Mouse (Mus musculus) CH12.LX (cell line): Measurements from ENCODE around the gene St6galnac1. TPM values are rescaled to one million over a fixed set of nuclear protein-coding genes. Genes with fewer than 3 reads are reported as not detected.

Experiments used
- DNase-seq: peaks from one replicate; pipeline ENCODE4 v3.0.0-alpha.2; 2013; ENCODE audit errors: extremely low read depth
- H3K27ac ChIP-seq: 2 replicates; pipeline ENCODE4 v1.5.1; 2012; ENCODE audit warnings: low read depth, mild to moderate bottlenecking, control low read depth, moderate library complexity; ENCODE audit not compliant: insufficient read depth
- H3K27me3 ChIP-seq: replicated peaks from 2 replicates; pipeline ENCODE3; 2012; ENCODE audit warnings: inconsistent platforms
- H3K36me3 ChIP-seq, 2 experiments: replicated peaks in 1 of 2; 2 replicates each; pipeline versions ENCODE3 to v1.6.1; 2012; ENCODE audit warnings: inconsistent platforms in 1 of 2, low read length in 1 of 2, mild to moderate bottlenecking in 1 of 2, mixed read lengths in 1 of 2, moderate library complexity in 1 of 2; ENCODE audit not compliant: control insufficient read depth in 1 of 2, insufficient read depth in 1 of 2
- H3K4me1 ChIP-seq, 2 experiments: 2 replicates each; pipeline ENCODE4 v1.6.1; 2012; ENCODE audit warnings: inconsistent platforms in 1 of 2, moderate library complexity in 1 of 2; ENCODE audit not compliant: insufficient read depth in 2 of 2, control insufficient read depth in 1 of 2
- H3K4me2 ChIP-seq: 2 replicates; pipeline ENCODE4 v1.6.1; 2012; ENCODE audit warnings: low read depth, mild to moderate bottlenecking, control low read depth; ENCODE audit not compliant: poor library complexity, insufficient read depth, severe bottlenecking
- H3K4me3 ChIP-seq, 3 experiments: fragments of 150-350 bp in 1 of 3; sonication (generic) in 1 of 3; replicated peaks in 1 of 3; 2 replicates each; pipeline versions ENCODE3 to v1.5.1; 2011 to 2012; ENCODE audit warnings: low read depth in 2 of 3, low read length in 2 of 3, mild to moderate bottlenecking in 2 of 3, moderate library complexity in 2 of 3, control low read depth in 1 of 3, improper control_type of control experiment in 1 of 3, inconsistent platforms in 1 of 3, mixed read lengths in 1 of 3; ENCODE audit not compliant: poor library complexity in 1 of 3
- H3K79me2 ChIP-seq: replicated peaks from 2 replicates; pipeline ENCODE4 v1.6.1; 2012; ENCODE audit warnings: mild to moderate bottlenecking, moderate library complexity; ENCODE audit not compliant: control insufficient read depth, poor library complexity, insufficient read depth, severe bottlenecking; ENCODE audit errors: extremely low read depth
- H3K9ac ChIP-seq: 2 replicates; pipeline ENCODE4 v1.6.1; 2012; ENCODE audit warnings: low read depth, mild to moderate bottlenecking, control low read depth, moderate library complexity; ENCODE audit not compliant: insufficient read depth
- H3K9me3 ChIP-seq: replicated peaks from 2 replicates; pipeline ENCODE3; 2012; ENCODE audit warnings: low read length, inconsistent platforms, mixed read lengths
- CHD1 ChIP-seq: IDR thresholded peaks from 2 replicates; pipeline ENCODE4 v1.6.1; 2012; ENCODE audit warnings: low read depth, low read length, improper control_type of control experiment, inconsistent platforms
- ELF1 ChIP-seq: IDR thresholded peaks from 2 replicates; pipeline ENCODE4 v1.6.1; 2014; ENCODE audit warnings: low read depth, mild to moderate bottlenecking, inconsistent platforms, low read length, improper control_type of control experiment
- EP300 ChIP-seq: IDR thresholded peaks from 2 replicates; pipeline ENCODE4 v1.6.1; 2011; ENCODE audit warnings: low read length, improper control_type of control experiment
- GABPA ChIP-seq: IDR thresholded peaks from 2 replicates; pipeline ENCODE4 v1.6.1; 2012; ENCODE audit warnings: low read depth, low read length, improper control_type of control experiment, inconsistent platforms; ENCODE audit not compliant: insufficient replicate concordance
- HCFC1 ChIP-seq: IDR thresholded peaks from 2 replicates; pipeline ENCODE4 v1.6.1; 2012; ENCODE audit warnings: low read depth, mild to moderate bottlenecking, inconsistent platforms, low read length, improper control_type of control experiment
- IRF4 ChIP-seq: IDR thresholded peaks from 2 replicates; pipeline ENCODE4 v1.6.1; 2014; ENCODE audit warnings: low read depth, mild to moderate bottlenecking, inconsistent platforms, low read length, improper control_type of control experiment
- JUN ChIP-seq: IDR thresholded peaks from 2 replicates; pipeline ENCODE4 v1.6.1; 2011; ENCODE audit warnings: low read depth, mild to moderate bottlenecking, low read length, improper control_type of control experiment, moderate library complexity; ENCODE audit not compliant: insufficient read depth
- KAT2A ChIP-seq: IDR thresholded peaks from 2 replicates; pipeline ENCODE4 v1.6.1; 2012; ENCODE audit warnings: low read length, improper control_type of control experiment, inconsistent platforms; ENCODE audit not compliant: insufficient replicate concordance
- MAX ChIP-seq: IDR thresholded peaks from 2 replicates; pipeline ENCODE4 v1.6.1; 2011; ENCODE audit warnings: low read length, improper control_type of control experiment
- PAX5 ChIP-seq: IDR thresholded peaks from 2 replicates; pipeline ENCODE4 v1.6.1; 2012; ENCODE audit warnings: low read length, inconsistent platforms, mixed read lengths
- POLR2A ChIP-seq: IDR thresholded peaks from 2 replicates; pipeline ENCODE4 v1.6.1; 2011; ENCODE audit warnings: low read depth, mild to moderate bottlenecking, improper control_type of control experiment, low read length
- POLR2AphosphoS2 ChIP-seq: IDR thresholded peaks from 2 replicates; pipeline ENCODE4 v1.6.1; 2011; ENCODE audit warnings: low read depth, low read length, improper control_type of control experiment
- SIN3A ChIP-seq: IDR thresholded peaks from 2 replicates; pipeline ENCODE4 v1.6.1; 2012; ENCODE audit warnings: low read length, improper control_type of control experiment, inconsistent platforms
- SMC3 ChIP-seq: IDR thresholded peaks from 2 replicates; pipeline ENCODE4 v1.6.1; 2011; ENCODE audit warnings: low read depth, low read length, improper control_type of control experiment
- USF1 ChIP-seq: IDR thresholded peaks from 2 replicates; pipeline ENCODE4 v1.6.1; 2014; ENCODE audit warnings: low read depth, mild to moderate bottlenecking, inconsistent platforms, low read length, improper control_type of control experiment
- ZC3H11A ChIP-seq: IDR thresholded peaks from 2 replicates; pipeline ENCODE4 v1.6.1; 2012; ENCODE audit warnings: low read depth, mild to moderate bottlenecking, inconsistent platforms, low read length, improper control_type of control experiment
- ZKSCAN1 ChIP-seq: IDR thresholded peaks from 2 replicates; pipeline ENCODE4 v1.6.1; 2012; ENCODE audit warnings: low read depth, inconsistent platforms, low read length, improper control_type of control experiment, borderline replicate concordance
- dilution Hi-C: fragments of 300-500 bp; cut with MboI; formaldehyde crosslinking; loops from 2 replicates; pipeline ENCODE4 v1.14.3; 2020; ENCODE audit warnings: low sequenced_read_pairs; ENCODE audit not compliant: extremely low pct_unique_long_range_greater_than_20kb, extremely low pct_ligation_motif_present
- in situ Hi-C: fragments of 300-500 bp; cut with MboI; formaldehyde crosslinking; loops from 3 replicates; pipeline ENCODE4 v1.14.3; 2019; ENCODE audit warnings: low sequenced_read_pairs, low pct_ligation_motif_present, low pct_unique_long_range_greater_than_20kb, mixed read lengths
- polyA plus RNA-seq: library from polyadenylated mRNA; unstranded; fragments of >175 nt; gene quantifications from 2 replicates; pipeline ENCODE4 v1.2.1, GENCODE M21; 2012; ENCODE audit warnings: low read depth; ENCODE audit not compliant: insufficient read length
- total RNA-seq, 2 experiments: library from RNA; depleted of rRNA; stranded (reverse); fragments of 300-350 nt in 1 of 2; fragments of >200 nt in 1 of 2; gene quantifications; 2 replicates each; pipeline ENCODE4 v1.2.3; 2012 to 2014

The St6galnac1 gene
- total and polyA plus RNA-seq, 3 experiments, result not detected

GRCm38 (mm10) chr11:116723064-116723463, 52.2 kb downstream of the St6galnac1 start:
- DNase-seq, result no peak
- TF ChIP-seq SIN3A (no peak), GABPA (no peak), ELF1 (no peak)
- in situ Hi-C loops, result no loop called here
- dilution Hi-C loops, result no loop called here
- H3K27me3 ChIP-seq, result no peaks in the 10 kb centered on the region
- H3K9me3 ChIP-seq, result peaks cover 15% of the 10 kb centered on the region
- H3K9ac ChIP-seq, result no peak overlapping the region
- H3K27ac ChIP-seq, result no peak overlapping the region
- H3K36me3 ChIP-seq, result no peaks in the 10 kb centered on the region
- no peak overlapping the region for H3K4me2 ChIP-seq
- H3K79me2 ChIP-seq, result no peaks in the 10 kb centered on the region
- peaks cover 8 to 9% of the 10 kb centered on the region in 2 experiments; a peak in 3 of 4 replicates for H3K4me1 ChIP-seq
- no peak overlapping the region for H3K4me3 ChIP-seq

GRCm38 (mm10) chr11:116721548-116722271, 53.6 kb downstream of the St6galnac1 start:
- no peak overlapping the region for H3K4me3 ChIP-seq
- H3K4me1 ChIP-seq, result peaks cover 8 to 9% of the 10 kb centered on the region in 2 experiments; a peak in 3 of 4 replicates
- no peak overlapping the region for H3K4me2 ChIP-seq
- TF ChIP-seq POLR2A, result no peak
- TF ChIP-seq POLR2AphosphoS2, result no peak
- TF ChIP-seq IRF4, result no peak
- no peak for TF ChIP-seq PAX5
- no peak for TF ChIP-seq ZC3H11A
- TF ChIP-seq CHD1, result no peak
- no peak for TF ChIP-seq SMC3
- no peak for TF ChIP-seq ZKSCAN1
- TF ChIP-seq KAT2A, result no peak
- TF ChIP-seq EP300, result no peak
- TF ChIP-seq MAX, result no peak
- TF ChIP-seq SIN3A, result no peak
- no peak for TF ChIP-seq USF1
- no peak for TF ChIP-seq JUN
- no peak for TF ChIP-seq HCFC1
- H3K9ac ChIP-seq, result no peak overlapping the region
- H3K27ac ChIP-seq, result no peak overlapping the region
- dilution Hi-C loops (no loop called here), in situ Hi-C loops (no loop called here)
- H3K27me3 ChIP-seq, result no peaks in the 10 kb centered on the region
- peaks cover 18% of the 10 kb centered on the region for H3K9me3 ChIP-seq
- H3K36me3 ChIP-seq, result no peaks in the 10 kb centered on the region
- DNase-seq, result no peak
- no peaks in the 10 kb centered on the region for H3K79me2 ChIP-seq
